Mouse (Mus musculus): ENCODE measurements at regions not wholly inside any gene's neighbourhood (a gene's known extent, or its start where the extent isn't known, plus 50 kb on each side); places are given as distances from the start of the nearest gene placed in this dataset.
"Not testable (repeated sequence)": the region's sequence is repeated elsewhere in the genome, so short reads cannot be mapped to it uniquely, and the experiment has no call there.

GRCm38 (mm10) chr11:94872921-94873320 is 63.1 kb upstream of the Col1a1 start:
- Histone ChIP-seq H3K9ac (replicated peaks; ENCODE audit: low read depth, low read length) (no peak overlapping the region), H3K27me3 (ENCODE audit: control insufficient read depth, insufficient read depth, low read length) (no peaks in the 10 kb centered on the region), H3K4me2 (replicated peaks; ENCODE audit: low read depth, low read length) (peak overlapping the region; percentile 20), H3K9me3 (ENCODE audit: control insufficient read depth, low read depth, low read length) (no peaks in the 10 kb centered on the region), H3K4me1 (ENCODE audit: control insufficient read depth, insufficient read depth, low read length) (peaks cover 14% of the 10 kb centered on the region; the same call in 1 of the 2 replicates), H3K27ac (ENCODE audit: low read length) (peak overlapping the region; percentile 93), H3K36me3 (ENCODE audit: control insufficient read depth, insufficient read depth, low read length) (no peaks in the 10 kb centered on the region), H3K4me3 (ENCODE audit: low read depth, low read length) (no peak overlapping the region; the same call in 1 of the 2 replicates)
- peak; percentile 74; the same call in 1 of the 2 replicates for ATAC-seq (ENCODE audit: insufficient number of reproducible peaks, insufficient read depth, low FRiP score, low read depth)
- WGBS, result 1% methylated on average over 19 of the region's 19 CpGs

- ATAC-seq (ENCODE audit: insufficient number of reproducible peaks, insufficient read depth, low FRiP score, low read depth), result no peak
- H3K9me3 ChIP-seq (ENCODE audit: control insufficient read depth, low read depth, low read length), result no peaks in the 10 kb centered on the region
- H3K4me3 ChIP-seq (ENCODE audit: low read depth, low read length), result no peak overlapping the region
- no peak overlapping the region for H3K4me2 ChIP-seq (replicated peaks; ENCODE audit: low read depth, low read length)
- 0% methylated on average over 1 of the region's 1 CpGs for WGBS
- no peaks in the 10 kb centered on the region for H3K27me3 ChIP-seq (ENCODE audit: control insufficient read depth, insufficient read depth, low read length)
- no peak overlapping the region for H3K9ac ChIP-seq (replicated peaks; ENCODE audit: low read depth, low read length)
- no peak overlapping the region for H3K27ac ChIP-seq (ENCODE audit: low read length)
- H3K4me1 ChIP-seq (ENCODE audit: control insufficient read depth, insufficient read depth, low read length), result peaks cover 14% of the 10 kb centered on the region; the same call in 1 of the 2 replicates
- no peaks in the 10 kb centered on the region for H3K36me3 ChIP-seq (ENCODE audit: control insufficient read depth, insufficient read depth, low read length)
Observed at GRCm38 (mm10) chr11:94870341-94870740, 65.7 kb upstream of the Col1a1 start.

DNA sequence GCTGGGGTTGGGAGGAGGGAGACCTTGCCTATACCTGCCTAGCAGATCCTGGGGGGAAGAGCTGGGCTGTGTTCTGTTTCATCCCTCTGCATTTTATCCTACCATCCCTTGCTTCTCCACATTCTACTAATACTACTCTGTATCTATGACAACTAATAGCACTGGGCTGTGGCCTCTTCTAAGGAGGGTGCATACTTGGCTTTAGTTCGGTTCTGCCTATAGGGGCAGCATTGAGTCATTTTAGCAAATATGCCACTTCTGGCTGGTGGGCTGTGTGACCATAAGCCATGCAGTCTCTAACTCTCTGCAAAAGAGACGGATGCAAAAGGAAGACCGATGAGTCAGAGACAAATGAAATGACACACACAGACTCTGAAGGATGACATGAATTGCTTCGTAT is 66.2 kb upstream of the Col1a1 start:
- not testable (repeated sequence) for H3K36me3 ChIP-seq (ENCODE audit: control insufficient read depth, insufficient read depth, low read length); H3K9ac ChIP-seq (replicated peaks; ENCODE audit: low read depth, low read length); H3K27me3 ChIP-seq (ENCODE audit: control insufficient read depth, insufficient read depth, low read length); H3K27ac ChIP-seq (ENCODE audit: low read length); H3K9me3 ChIP-seq (ENCODE audit: control insufficient read depth, low read depth, low read length); H3K4me2 ChIP-seq (replicated peaks; ENCODE audit: low read depth, low read length); H3K4me3 ChIP-seq (ENCODE audit: low read depth, low read length)
- 17% methylated on average over 4 of the region's 4 CpGs for WGBS
- H3K4me1 ChIP-seq (ENCODE audit: control insufficient read depth, insufficient read depth, low read length), result peaks cover 11% of the 10 kb centered on the region; the same call in 1 of the 2 replicates
- peak; percentile 33; the same call in 1 of the 2 replicates for ATAC-seq (ENCODE audit: insufficient number of reproducible peaks, insufficient read depth, low FRiP score, low read depth)

DNA sequence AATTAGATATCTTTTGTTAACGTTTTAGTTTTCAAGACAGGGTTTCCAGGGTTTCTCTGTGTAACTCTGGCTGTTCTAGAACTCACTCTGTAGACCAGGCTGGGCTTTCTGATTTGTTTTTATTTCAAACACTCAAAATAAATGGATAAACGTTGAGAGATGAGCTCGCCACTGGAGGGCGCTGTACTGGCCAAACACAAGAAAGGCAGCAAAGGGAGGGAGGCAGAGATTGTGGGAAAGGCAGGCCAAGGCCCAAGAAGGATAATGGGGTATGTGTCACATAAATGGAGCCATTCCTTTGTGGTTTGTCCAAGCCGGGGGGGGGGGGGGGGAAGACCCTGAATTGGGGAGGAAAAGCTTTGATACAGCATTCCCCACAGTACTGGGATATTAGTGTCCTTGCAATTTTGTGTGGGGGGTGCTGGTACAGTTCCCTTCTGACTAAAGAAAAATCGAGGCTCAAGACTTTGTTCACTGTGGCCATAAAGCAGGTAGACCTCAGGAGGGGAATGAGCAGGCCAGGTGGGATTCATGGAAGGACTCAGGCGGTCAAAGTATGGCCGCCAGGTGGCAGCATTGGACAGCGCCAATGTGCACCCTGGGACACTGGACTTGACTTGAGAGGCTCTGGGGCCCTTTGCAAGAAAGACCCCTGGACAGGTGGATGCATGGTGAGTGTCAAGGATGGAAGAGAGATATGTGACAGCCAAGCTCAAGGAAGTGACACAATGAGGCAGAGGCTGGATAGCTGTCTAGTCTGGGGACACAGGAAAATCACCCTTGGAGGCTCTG is 69.7 kb upstream of the Col1a1 start:
- H3K9me3 ChIP-seq (ENCODE audit: control insufficient read depth, low read depth, low read length), result no peaks in the 10 kb centered on the region
- no peak overlapping the region for H3K9ac ChIP-seq (replicated peaks; ENCODE audit: low read depth, low read length)
- H3K4me2 ChIP-seq (replicated peaks; ENCODE audit: low read depth, low read length), result no peak overlapping the region
- peak; percentile 57; the same call in 1 of the 2 replicates for ATAC-seq (ENCODE audit: insufficient number of reproducible peaks, insufficient read depth, low FRiP score, low read depth)
- no peak overlapping the region for H3K27ac ChIP-seq (ENCODE audit: low read length)
- 14% methylated on average over 9 of the region's 9 CpGs for WGBS
- H3K36me3 ChIP-seq (ENCODE audit: control insufficient read depth, insufficient read depth, low read length), result no peaks in the 10 kb centered on the region
- H3K4me3 ChIP-seq (ENCODE audit: low read depth, low read length), result no peak overlapping the region
- no peaks in the 10 kb centered on the region for H3K4me1 ChIP-seq (ENCODE audit: control insufficient read depth, insufficient read depth, low read length)
- H3K27me3 ChIP-seq (ENCODE audit: control insufficient read depth, insufficient read depth, low read length), result no peaks in the 10 kb centered on the region

GRCm38 (mm10) chr11:94850129-94850528 is 67.6 kb upstream of the Tmem92 start:
- no peak overlapping the region for H3K9ac ChIP-seq (replicated peaks; ENCODE audit: low read depth, low read length)
- no peaks in the 10 kb centered on the region for H3K9me3 ChIP-seq (ENCODE audit: control insufficient read depth, low read depth, low read length)
- no peaks in the 10 kb centered on the region for H3K4me1 ChIP-seq (ENCODE audit: control insufficient read depth, insufficient read depth, low read length)
- H3K4me2 ChIP-seq (replicated peaks; ENCODE audit: low read depth, low read length), result no peak overlapping the region
- no peak for ATAC-seq (ENCODE audit: insufficient number of reproducible peaks, insufficient read depth, low FRiP score, low read depth)
- no peaks in the 10 kb centered on the region for H3K27me3 ChIP-seq (ENCODE audit: control insufficient read depth, insufficient read depth, low read length)
- no peaks in the 10 kb centered on the region for H3K36me3 ChIP-seq (ENCODE audit: control insufficient read depth, insufficient read depth, low read length)
- H3K27ac ChIP-seq (ENCODE audit: low read length), result no peak overlapping the region
- H3K4me3 ChIP-seq (ENCODE audit: low read depth, low read length), result no peak overlapping the region
- WGBS, result 88% methylated on average over 3 of the region's 3 CpGs

DNA sequence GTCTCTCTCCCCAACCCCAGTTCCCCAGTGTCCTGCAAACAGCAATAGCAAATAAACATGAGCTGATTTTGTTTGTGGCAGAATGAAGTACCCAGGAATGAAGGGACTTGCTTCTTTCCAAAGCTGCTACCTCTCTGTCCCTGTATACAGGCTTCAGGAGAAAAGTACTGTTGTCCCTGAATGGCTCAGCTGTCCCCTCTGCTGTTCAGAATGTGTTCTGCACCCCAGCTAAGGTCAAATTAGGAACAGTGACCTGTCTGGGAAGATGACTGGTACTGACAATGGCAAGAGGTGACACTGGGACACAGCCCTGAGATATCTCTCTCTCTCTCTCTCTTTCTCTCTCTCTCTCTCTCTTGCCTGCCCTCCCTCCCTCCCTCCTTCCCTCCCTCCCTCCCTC is 56.6 kb upstream of the Tmem92 start:
- H3K4me3 ChIP-seq (ENCODE audit: low read depth, low read length), result no peak overlapping the region
- no peaks in the 10 kb centered on the region for H3K27me3 ChIP-seq (ENCODE audit: control insufficient read depth, insufficient read depth, low read length)
- H3K36me3 ChIP-seq (ENCODE audit: control insufficient read depth, insufficient read depth, low read length), result no peaks in the 10 kb centered on the region
- no peak for ATAC-seq (ENCODE audit: insufficient number of reproducible peaks, insufficient read depth, low FRiP score, low read depth)
- 0 out of 2 replicates have a peak, but pooled peaks cover 2% of the 10 kb centered on the region for H3K9me3 ChIP-seq (ENCODE audit: control insufficient read depth, low read depth, low read length)
- no peak overlapping the region for H3K4me2 ChIP-seq (replicated peaks; ENCODE audit: low read depth, low read length)
- H3K27ac ChIP-seq (ENCODE audit: low read length), result no peak overlapping the region
- no peak overlapping the region for H3K9ac ChIP-seq (replicated peaks; ENCODE audit: low read depth, low read length)
- H3K4me1 ChIP-seq (ENCODE audit: control insufficient read depth, insufficient read depth, low read length), result no peaks in the 10 kb centered on the region

GRCm38 (mm10) chr11:94838140-94838539 is 55.6 kb upstream of the Tmem92 start:
- WGBS, result 53% methylated on average over 3 of the region's 3 CpGs
- H3K4me3 ChIP-seq (ENCODE audit: low read depth, low read length), result no peak overlapping the region
- H3K4me2 ChIP-seq (replicated peaks; ENCODE audit: low read depth, low read length), result no peak overlapping the region
- no peak overlapping the region for H3K27ac ChIP-seq (ENCODE audit: low read length)
- no peaks in the 10 kb centered on the region for H3K36me3 ChIP-seq (ENCODE audit: control insufficient read depth, insufficient read depth, low read length)
- 0 out of 2 replicates have a peak, but pooled peaks cover 2% of the 10 kb centered on the region for H3K9me3 ChIP-seq (ENCODE audit: control insufficient read depth, low read depth, low read length)
- H3K9ac ChIP-seq (replicated peaks; ENCODE audit: low read depth, low read length), result no peak overlapping the region
- no peaks in the 10 kb centered on the region for H3K4me1 ChIP-seq (ENCODE audit: control insufficient read depth, insufficient read depth, low read length)
- no peak for ATAC-seq (ENCODE audit: insufficient number of reproducible peaks, insufficient read depth, low FRiP score, low read depth)
- H3K27me3 ChIP-seq (ENCODE audit: control insufficient read depth, insufficient read depth, low read length), result no peaks in the 10 kb centered on the region

DNA sequence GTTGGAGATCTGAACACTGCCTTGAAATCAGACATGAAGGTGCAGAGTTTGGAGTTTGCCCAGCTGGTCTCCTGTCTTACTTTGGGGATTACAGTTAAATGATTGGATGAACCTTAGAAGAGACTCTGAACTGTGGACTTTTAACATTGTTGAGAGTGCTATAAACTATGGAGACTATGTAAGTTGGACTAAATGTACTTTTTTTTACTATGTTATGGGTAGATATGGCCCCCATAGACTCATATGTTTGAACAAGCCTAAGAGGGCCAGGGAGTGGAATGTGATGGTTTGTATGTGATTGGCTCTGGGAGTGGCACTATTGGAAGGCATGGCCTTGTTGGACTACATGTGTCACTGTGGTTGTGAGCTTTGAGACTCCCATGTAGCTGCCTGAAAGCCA is 53.8 kb upstream of the Tmem92 start:
- no peak for ATAC-seq (ENCODE audit: insufficient number of reproducible peaks, insufficient read depth, low FRiP score, low read depth)
- H3K9me3 ChIP-seq (ENCODE audit: control insufficient read depth, low read depth, low read length), result 0 out of 2 replicates have a peak, but pooled peaks cover 2% of the 10 kb centered on the region
- no peaks in the 10 kb centered on the region for H3K27me3 ChIP-seq (ENCODE audit: control insufficient read depth, insufficient read depth, low read length)
- no peak overlapping the region for H3K27ac ChIP-seq (ENCODE audit: low read length)
- H3K36me3 ChIP-seq (ENCODE audit: control insufficient read depth, insufficient read depth, low read length), result no peaks in the 10 kb centered on the region
- no peaks in the 10 kb centered on the region for H3K4me1 ChIP-seq (ENCODE audit: control insufficient read depth, insufficient read depth, low read length)
- H3K4me2 ChIP-seq (replicated peaks; ENCODE audit: low read depth, low read length), result no peak overlapping the region
- no peak overlapping the region for H3K9ac ChIP-seq (replicated peaks; ENCODE audit: low read depth, low read length)
- H3K4me3 ChIP-seq (ENCODE audit: low read depth, low read length), result no peak overlapping the region

Data from stomach, embryonic 14.5 days (tissue).